Mouse (Mus musculus) heart, embryonic 16.5 days (tissue): ENCODE results near the gene Megf9. TPM values are rescaled to one million over a fixed set of nuclear protein-coding genes. Genes with fewer than 3 reads are reported as not detected.

ENCODE experiments used
- ATAC-seq: fragments of 200-750 bp; cut with Nextera tagmentation; replicated peaks from 2 replicates; pipeline ENCODE4 v1.8.0; 2017; ENCODE audit warnings: moderate number of reproducible peaks; ENCODE audit not compliant: insufficient read depth, low FRiP score; ENCODE audit errors: extremely low read depth
- H3K27ac ChIP-seq: fragments of 300-500 bp; sonication (generic); 2 replicates; pipeline ENCODE4 v1.5.1; 2014; ENCODE audit warnings: mild to moderate bottlenecking, low read length, control low read depth, moderate library complexity
- H3K27me3 ChIP-seq: fragments of 300-500 bp; sonication (generic); 2 replicates; pipeline ENCODE4 v1.6.1; 2014; ENCODE audit warnings: low read length, mixed read lengths; ENCODE audit not compliant: control insufficient read depth, insufficient read depth
- H3K36me3 ChIP-seq: fragments of 300-500 bp; sonication (generic); 2 replicates; pipeline ENCODE4 v1.6.1; 2014; ENCODE audit not compliant: control insufficient read depth, insufficient read depth
- H3K4me1 ChIP-seq: fragments of 300-500 bp; sonication (generic); 2 replicates; pipeline ENCODE4 v1.6.1; 2014; ENCODE audit warnings: low read length, mixed read lengths; ENCODE audit not compliant: control insufficient read depth, insufficient read depth
- H3K4me2 ChIP-seq: fragments of 300-500 bp; sonication (generic); 2 replicates; pipeline ENCODE4 v1.6.1; 2014; ENCODE audit warnings: low read depth, mild to moderate bottlenecking, control low read depth, low read length
- H3K4me3 ChIP-seq: fragments of 300-500 bp; sonication (generic); 2 replicates; pipeline ENCODE4 v1.5.1; 2014; ENCODE audit warnings: mild to moderate bottlenecking, control low read depth, low read length
- H3K9ac ChIP-seq: fragments of 300-500 bp; sonication (generic); 2 replicates; pipeline ENCODE4 v1.6.1; 2014; ENCODE audit warnings: low read length, control low read depth
- H3K9me3 ChIP-seq: fragments of 300-500 bp; sonication (generic); replicated peaks from 2 replicates; pipeline ENCODE4 v1.6.1; 2016; ENCODE audit warnings: low read length; ENCODE audit not compliant: control insufficient read depth
- WGBS: fragments of 180-500 bp; shearing (Covaris S2); extraction: QIAGEN DNeasy Blood & Tissue Kit; methylation state at CpG from one replicate; pipeline ENCODE4 v1.1.7; 2014; 5-methylcytosine and 5-hydroxymethylcytosine counted together
- polyA plus RNA-seq: library from polyadenylated mRNA; unstranded; fragments of >200 nt; fragmentation: Nextera tagmentation; extraction: Ambion mirVana; gene quantifications from 2 replicates; pipeline ENCODE4 v1.2.1, GENCODE M21; 2015

The Megf9 gene
- polyA plus RNA-seq, 1 experiment from 2014 or later, result 3.8 TPM

GRCm38 (mm10) chr4:70412126-70412525, 122.7 kb downstream of the Megf9 start:
- Histone ChIP-seq H3K9me3 (no peaks in the 10 kb centered on the region), H3K4me2 (no peak overlapping the region), H3K4me1 (peaks cover 9% of the 10 kb centered on the region), H3K36me3 (no peaks in the 10 kb centered on the region), H3K9ac (no peak overlapping the region), H3K4me3 (no peak overlapping the region), H3K27me3 (no peaks in the 10 kb centered on the region), H3K27ac (no peak overlapping the region)
- 60% methylated on average over 2 of the region's 2 CpGs for WGBS
- ATAC-seq, result no peak

- under 1% methylated on average over 55 of the region's 55 CpGs for WGBS
- Histone ChIP-seq H3K36me3 (0 out of 2 replicates have a peak, but pooled peaks cover 1% of the 10 kb centered on the region), H3K4me3 (peak within 1 kb of the TSS; percentile 96), H3K27ac (peak within 1 kb of the TSS; percentile 80), H3K9ac (peak within 1 kb of the TSS; percentile 94), H3K4me1 (peaks cover 9% of the 10 kb centered on the region), H3K4me2 (peak within 1 kb of the TSS; percentile 83), H3K27me3 (no peaks in the 10 kb centered on the region), H3K9me3 (no peaks in the 10 kb centered on the region)
- ATAC-seq, result peak; percentile 99
These were observed 124.6 kb downstream of the Megf9 start, which contains the start of gene Cdk5rap2 for GRCm38 (mm10) chr4:70409994-70410721. Cdk5rap2 (minus strand) TSS chr4:70410443.

- WGBS, result 22% methylated on average over 9 of the region's 9 CpGs
- ATAC-seq, result no peak
These were observed 125.3 kb downstream of the Megf9 start for GRCm38 (mm10) chr4:70409456-70409855.

GRCm38 (mm10) chr4:70402109-70402819, 132.5 kb downstream of the Megf9 start:
- no peaks in the 10 kb centered on the region for H3K4me1 ChIP-seq
- H3K27me3 ChIP-seq, result no peaks in the 10 kb centered on the region
- H3K9me3 ChIP-seq, result no peaks in the 10 kb centered on the region
- H3K4me2 ChIP-seq, result no peak overlapping the region
- ATAC-seq, result no peak
- H3K9ac ChIP-seq, result no peak overlapping the region; the same call in 1 of the 2 replicates
- no peak overlapping the region for H3K27ac ChIP-seq
- no peak overlapping the region for H3K4me3 ChIP-seq
- WGBS, result 72% methylated on average over 9 of the region's 9 CpGs
- H3K36me3 ChIP-seq, result peaks cover 22% of the 10 kb centered on the region

More at GRCm38 (mm10) chr4:70409456-70409855, 125.3 kb downstream of the Megf9 start:
- no peaks in the 10 kb centered on the region for H3K9me3 ChIP-seq
- H3K9ac ChIP-seq, result peak overlapping the region; percentile 94
- H3K36me3 ChIP-seq, result 0 out of 2 replicates have a peak, but pooled peaks cover 2% of the 10 kb centered on the region
- H3K4me3 ChIP-seq, result peak overlapping the region; percentile 96
- H3K27me3 ChIP-seq, result no peaks in the 10 kb centered on the region
- peak overlapping the region; percentile 83 for H3K4me2 ChIP-seq
- H3K4me1 ChIP-seq, result peaks cover 9% of the 10 kb centered on the region
- H3K27ac ChIP-seq, result no peak overlapping the region

GRCm38 (mm10) chr4:70399476-70399875, 135.3 kb downstream of the Megf9 start:
- Histone ChIP-seq H3K9ac (no peak overlapping the region), H3K4me1 (no peaks in the 10 kb centered on the region), H3K27ac (no peak overlapping the region), H3K9me3 (no peaks in the 10 kb centered on the region), H3K4me2 (no peak overlapping the region), H3K27me3 (no peaks in the 10 kb centered on the region), H3K4me3 (no peak overlapping the region), H3K36me3 (peaks cover 20% of the 10 kb centered on the region)
- no peak for ATAC-seq
- 81% methylated on average over 5 of the region's 5 CpGs for WGBS

- H3K27me3 ChIP-seq, result no peaks in the 10 kb centered on the region
- no peaks in the 10 kb centered on the region; the same call in 1 of the 2 replicates for H3K4me1 ChIP-seq
- ATAC-seq, result no peak
- 90% methylated on average over 2 of the region's 2 CpGs for WGBS
- no peak overlapping the region for H3K9ac ChIP-seq
- no peak overlapping the region for H3K27ac ChIP-seq
- no peak overlapping the region for H3K4me2 ChIP-seq
- H3K9me3 ChIP-seq, result no peaks in the 10 kb centered on the region
- H3K36me3 ChIP-seq, result peaks cover 20% of the 10 kb centered on the region
- H3K4me3 ChIP-seq, result no peak overlapping the region
These were observed 135.7 kb downstream of the Megf9 start for GRCm38 (mm10) chr4:70399074-70399473.

GRCm38 (mm10) chr4:70398088-70398487, 136.7 kb downstream of the Megf9 start:
- H3K9ac ChIP-seq, result no peak overlapping the region
- peaks cover 17% of the 10 kb centered on the region for H3K36me3 ChIP-seq
- H3K4me2 ChIP-seq, result no peak overlapping the region
- 82% methylated on average over 4 of the region's 4 CpGs for WGBS
- no peak overlapping the region for H3K4me3 ChIP-seq
- H3K4me1 ChIP-seq, result no peaks in the 10 kb centered on the region; the same call in 1 of the 2 replicates
- no peak for ATAC-seq
- H3K27me3 ChIP-seq, result no peaks in the 10 kb centered on the region
- no peak overlapping the region for H3K27ac ChIP-seq
- H3K9me3 ChIP-seq, result no peaks in the 10 kb centered on the region

- 85% methylated on average over 5 of the region's 5 CpGs for WGBS
- Histone ChIP-seq H3K27ac (no peak overlapping the region), H3K9ac (no peak overlapping the region), H3K4me1 (no peaks in the 10 kb centered on the region; the same call in 1 of the 2 replicates), H3K9me3 (0 out of 2 replicates have a peak, but pooled peaks cover 2% of the 10 kb centered on the region), H3K4me3 (no peak overlapping the region), H3K4me2 (no peak overlapping the region), H3K27me3 (no peaks in the 10 kb centered on the region), H3K36me3 (peaks cover 14% of the 10 kb centered on the region; the same call in 1 of the 2 replicates)
- no peak for ATAC-seq
These were observed 138.1 kb downstream of the Megf9 start for GRCm38 (mm10) chr4:70396701-70397100.

GRCm38 (mm10) chr4:70394736-70395135, 140.1 kb downstream of the Megf9 start:
- Histone ChIP-seq H3K4me1 (no peaks in the 10 kb centered on the region; the same call in 1 of the 2 replicates), H3K9me3 (0 out of 2 replicates have a peak, but pooled peaks cover 2% of the 10 kb centered on the region), H3K27ac (no peak overlapping the region), H3K27me3 (no peaks in the 10 kb centered on the region), H3K4me3 (no peak overlapping the region), H3K36me3 (peaks cover 5% of the 10 kb centered on the region; the same call in 1 of the 2 replicates), H3K9ac (no peak overlapping the region), H3K4me2 (no peak overlapping the region)
- ATAC-seq, result no peak
- 82% methylated on average over 2 of the region's 2 CpGs for WGBS
